Mouse (Mus musculus): ENCODE results near the gene Cep104. TPM values are rescaled to one million over a fixed set of nuclear protein-coding genes. Genes with fewer than 3 reads are reported as not detected.

Cep104 gene
- polyA plus RNA-seq, 1 experiment: 1.2 TPM

DNA sequence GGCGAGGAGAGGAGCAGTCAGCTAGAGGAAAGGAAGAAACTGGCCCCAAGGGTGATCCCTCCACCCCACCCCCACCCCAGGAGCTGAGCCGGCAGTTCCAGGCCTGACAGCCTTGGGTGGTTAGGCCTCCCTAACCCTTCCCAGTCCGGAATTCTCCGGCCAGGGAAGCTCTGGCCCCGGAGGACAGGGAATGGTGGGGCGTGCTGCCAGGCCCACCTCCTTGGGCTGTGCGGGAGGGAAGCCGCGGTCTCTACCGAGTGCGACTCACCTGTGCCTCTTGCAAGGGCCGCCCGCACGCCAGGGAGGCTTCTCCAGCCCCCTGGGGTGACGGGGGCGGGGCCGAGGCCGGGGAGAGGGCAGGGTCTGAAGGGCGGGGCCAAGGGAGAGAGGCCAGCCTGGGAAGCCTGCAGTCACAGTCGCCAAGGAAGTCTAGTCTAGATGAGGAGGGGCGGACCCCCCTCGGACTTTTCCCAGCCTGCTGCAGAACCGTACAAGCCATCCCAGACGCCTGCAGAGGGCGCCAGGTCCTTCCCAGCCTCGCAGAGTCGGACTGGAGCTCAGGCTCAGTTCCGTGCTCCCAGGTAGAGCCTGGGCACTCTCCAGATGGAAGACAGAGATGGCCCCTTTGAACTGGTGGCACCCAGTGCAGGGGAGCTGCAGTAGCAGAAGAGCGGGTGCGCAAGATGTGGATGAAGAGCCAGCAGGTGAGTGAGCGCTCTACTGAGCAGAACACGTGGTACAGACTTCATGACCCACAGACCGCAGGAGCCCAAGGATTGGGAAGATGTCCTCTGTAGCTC, 50.8 kb downstream of the Cep104 start, which contains the start of gene Smim1:
Smim1 (minus strand) TSS at position 590 of the 800 bp plus-strand sequence.
- H3K4me3 ChIP-seq (replicated peaks): peak within 1 kb of the TSS; percentile 83
- no peaks in the 10 kb centered on the region for H3K27me3 ChIP-seq (ENCODE audit: control insufficient read depth)
- H3K4me1 ChIP-seq (ENCODE audit: control insufficient read depth): peaks cover 80% of the 10 kb centered on the region
- peaks cover 89% of the 10 kb centered on the region for H3K36me3 ChIP-seq (ENCODE audit: control insufficient read depth)
- no peak for TF ChIP-seq TAL1 (IDR thresholded peaks at IDR 0.05; ENCODE audit: low read length)
- no peak for TF ChIP-seq GATA1 (IDR thresholded peaks at IDR 0.05; ENCODE audit: low read length)
- no peaks in the 10 kb centered on the region for H3K9me3 ChIP-seq (ENCODE audit: control insufficient read depth, low read length)

- H3K9me3 ChIP-seq (ENCODE audit: control insufficient read depth, low read length): no peaks in the 10 kb centered on the region
- H3K4me3 ChIP-seq (replicated peaks): peak overlapping the region; percentile 83
- no peaks in the 10 kb centered on the region for H3K27me3 ChIP-seq (ENCODE audit: control insufficient read depth)
- H3K36me3 ChIP-seq (ENCODE audit: control insufficient read depth): peaks cover 89% of the 10 kb centered on the region
- TF ChIP-seq GATA1 (IDR thresholded peaks at IDR 0.05; ENCODE audit: low read length) (no peak), TAL1 (IDR thresholded peaks at IDR 0.05; ENCODE audit: low read length) (no peak)
- H3K4me1 ChIP-seq (ENCODE audit: control insufficient read depth): peaks cover 74% of the 10 kb centered on the region
Measured at GRCm38 (mm10) chr4:154026441-154026761, 51.4 kb downstream of the Cep104 start.

- Histone ChIP-seq H3K4me3 (replicated peaks) (peak overlapping the region; percentile 83), H3K9me3 (ENCODE audit: control insufficient read depth, low read length) (no peaks in the 10 kb centered on the region; the same call in 1 of the 2 replicates), H3K27me3 (ENCODE audit: control insufficient read depth) (no peaks in the 10 kb centered on the region), H3K4me1 (ENCODE audit: control insufficient read depth) (peaks cover 65% of the 10 kb centered on the region), H3K36me3 (ENCODE audit: control insufficient read depth) (peaks cover 88% of the 10 kb centered on the region)
- TF ChIP-seq GATA1 (IDR thresholded peaks at IDR 0.05; ENCODE audit: low read length): no peak
- no peak for TF ChIP-seq TAL1 (IDR thresholded peaks at IDR 0.05; ENCODE audit: low read length)
Measured at GRCm38 (mm10) chr4:154028066-154028465, 53.1 kb downstream of the Cep104 start.

- H3K4me1 ChIP-seq (ENCODE audit: control insufficient read depth): peaks cover 65% of the 10 kb centered on the region
- H3K36me3 ChIP-seq (ENCODE audit: control insufficient read depth): peaks cover 87% of the 10 kb centered on the region
Measured at GRCm38 (mm10) chr4:154028646-154029045, 53.7 kb downstream of the Cep104 start.

GRCm38 (mm10) chr4:154037123-154037522, 62.1 kb downstream of the Cep104 start:
- H3K4me1 ChIP-seq (ENCODE audit: control insufficient read depth): peaks cover 18% of the 10 kb centered on the region
- H3K36me3 ChIP-seq (ENCODE audit: control insufficient read depth): peaks cover 20% of the 10 kb centered on the region
- peaks cover 2% of the 10 kb centered on the region; the same call in 1 of the 2 replicates for H3K27me3 ChIP-seq (ENCODE audit: control insufficient read depth)
- H3K9me3 ChIP-seq (ENCODE audit: control insufficient read depth, low read length): no peaks in the 10 kb centered on the region; the same call in 1 of the 2 replicates
- TF ChIP-seq GATA1 (IDR thresholded peaks at IDR 0.05; ENCODE audit: low read length): no peak
- TF ChIP-seq TAL1 (IDR thresholded peaks at IDR 0.05; ENCODE audit: low read length): no peak
- H3K4me3 ChIP-seq (replicated peaks): no peak overlapping the region

More at GRCm38 (mm10) chr4:154028646-154029045, 53.7 kb downstream of the Cep104 start:
- no peak for TF ChIP-seq TAL1 (IDR thresholded peaks at IDR 0.05; ENCODE audit: low read length)
- H3K9me3 ChIP-seq (ENCODE audit: control insufficient read depth, low read length): no peaks in the 10 kb centered on the region; the same call in 1 of the 2 replicates
- no peaks in the 10 kb centered on the region for H3K27me3 ChIP-seq (ENCODE audit: control insufficient read depth)
- H3K4me3 ChIP-seq (replicated peaks): no peak overlapping the region

- Histone ChIP-seq H3K36me3 (ENCODE audit: control insufficient read depth) (no peaks in the 10 kb centered on the region), H3K27me3 (ENCODE audit: control insufficient read depth) (peaks cover 2% of the 10 kb centered on the region; the same call in 1 of the 2 replicates), H3K4me3 (replicated peaks) (no peak within 1 kb of the TSS), H3K9me3 (ENCODE audit: control insufficient read depth, low read length) (0 out of 2 replicates have a peak, but pooled peaks cover 2% of the 10 kb centered on the region), H3K4me1 (ENCODE audit: control insufficient read depth) (no peaks in the 10 kb centered on the region)
- no peak for TF ChIP-seq TAL1 (IDR thresholded peaks at IDR 0.05; ENCODE audit: low read length)
- TF ChIP-seq GATA1 (IDR thresholded peaks at IDR 0.05; ENCODE audit: low read length): no peak
Measured at GRCm38 (mm10) chr4:154042577-154042976, 67.6 kb downstream of the Cep104 start, which contains the start of gene Ccdc27. Gene Ccdc27 (minus strand): TSS chr4:154042677.

- no peaks in the 10 kb centered on the region for H3K36me3 ChIP-seq (ENCODE audit: control insufficient read depth)
- H3K9me3 ChIP-seq (ENCODE audit: control insufficient read depth, low read length): 0 out of 2 replicates have a peak, but pooled peaks cover 2% of the 10 kb centered on the region
- H3K4me3 ChIP-seq (replicated peaks): no peak overlapping the region
- no peaks in the 10 kb centered on the region for H3K4me1 ChIP-seq (ENCODE audit: control insufficient read depth)
- peaks cover 2% of the 10 kb centered on the region; the same call in 1 of the 2 replicates for H3K27me3 ChIP-seq (ENCODE audit: control insufficient read depth)
- TF ChIP-seq TAL1 (IDR thresholded peaks at IDR 0.05; ENCODE audit: low read length) (no peak), GATA1 (IDR thresholded peaks at IDR 0.05; ENCODE audit: low read length) (no peak)
Measured at GRCm38 (mm10) chr4:154045837-154046236, 70.8 kb downstream of the Cep104 start.

DNA sequence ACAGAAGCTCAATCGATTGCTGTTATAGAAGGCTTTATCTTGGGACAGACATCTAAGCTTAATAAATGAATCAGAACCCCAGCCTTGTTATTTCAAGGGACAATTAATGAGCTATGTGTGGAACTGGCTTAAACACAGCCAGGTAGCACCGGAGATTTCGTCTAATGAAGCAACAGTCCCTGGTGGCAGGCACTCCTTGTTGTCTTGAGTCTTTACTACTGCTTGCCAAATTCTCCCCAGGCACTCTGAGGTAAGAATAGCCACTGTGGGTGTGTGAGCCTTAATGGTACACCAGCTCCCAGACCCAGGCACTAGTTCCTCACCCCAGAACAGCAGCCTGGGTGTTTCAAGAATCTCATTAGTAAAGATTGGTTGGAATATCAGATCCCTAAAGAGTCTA, 76.4 kb downstream of the Cep104 start:
- Histone ChIP-seq H3K9me3 (ENCODE audit: control insufficient read depth, low read length) (no peaks in the 10 kb centered on the region), H3K27me3 (ENCODE audit: control insufficient read depth) (no peaks in the 10 kb centered on the region), H3K4me1 (ENCODE audit: control insufficient read depth) (no peaks in the 10 kb centered on the region), H3K36me3 (ENCODE audit: control insufficient read depth) (no peaks in the 10 kb centered on the region), H3K4me3 (replicated peaks) (no peak overlapping the region)
- TF ChIP-seq TAL1 (IDR thresholded peaks at IDR 0.05; ENCODE audit: low read length) (no peak), GATA1 (IDR thresholded peaks at IDR 0.05; ENCODE audit: low read length) (no peak)

GRCm38 (mm10) chr4:154053065-154053464, 78.1 kb downstream of the Cep104 start:
- TF ChIP-seq TAL1 (IDR thresholded peaks at IDR 0.05; ENCODE audit: low read length) (no peak), GATA1 (IDR thresholded peaks at IDR 0.05; ENCODE audit: low read length) (no peak)
- no peaks in the 10 kb centered on the region for H3K27me3 ChIP-seq (ENCODE audit: control insufficient read depth)
- no peaks in the 10 kb centered on the region for H3K4me1 ChIP-seq (ENCODE audit: control insufficient read depth)
- no peaks in the 10 kb centered on the region for H3K9me3 ChIP-seq (ENCODE audit: control insufficient read depth, low read length)
- H3K36me3 ChIP-seq (ENCODE audit: control insufficient read depth): no peaks in the 10 kb centered on the region
- no peak overlapping the region for H3K4me3 ChIP-seq (replicated peaks)

Data from erythroblast, embryonic 14.5 days (primary cell).